Mouse (Mus musculus) thymus, postnatal 0 days (tissue): ENCODE measurements at regions not wholly inside any gene's neighbourhood (a gene's known extent, or its start where the extent isn't known, plus 50 kb on each side); places are given as distances from the start of the nearest gene placed in this dataset.

Experiments
- DNase-seq: peaks from one replicate; pipeline ENCODE4 v3.0.0-alpha.2; 2015; ENCODE audit warnings: low spot score

DNA sequence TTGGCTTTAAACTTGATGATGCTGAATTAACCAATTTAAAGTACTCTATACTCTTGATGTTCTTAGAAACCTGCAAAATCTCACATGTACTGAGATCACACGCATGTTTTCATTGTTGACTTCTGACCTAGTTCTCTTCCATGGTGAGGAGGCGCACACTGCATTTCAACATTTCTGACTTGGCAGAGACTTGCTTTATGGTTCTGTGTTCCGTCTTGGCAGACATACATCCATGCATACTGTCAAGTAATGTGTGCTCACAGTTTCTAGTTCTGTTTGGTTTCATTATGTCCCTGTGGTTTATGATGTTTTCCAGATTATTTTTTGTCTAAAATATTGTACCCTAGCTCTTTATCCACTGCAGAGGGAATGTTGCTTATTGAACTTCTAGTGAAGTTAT is 198.5 kb downstream of the Gm11077 start:
- DNase-seq = no peak

GRCm38 (mm10) chr6:140934286-140934685 is 205.2 kb downstream of the Gm11077 start:
- DNase-seq = no peak

- no peak for DNase-seq
Measured at GRCm38 (mm10) chr6:140938025-140938424, 208.9 kb downstream of the Gm11077 start.

- no peak for DNase-seq
Measured at GRCm38 (mm10) chr6:140946720-140947119, 217.6 kb downstream of the Gm11077 start.

DNA sequence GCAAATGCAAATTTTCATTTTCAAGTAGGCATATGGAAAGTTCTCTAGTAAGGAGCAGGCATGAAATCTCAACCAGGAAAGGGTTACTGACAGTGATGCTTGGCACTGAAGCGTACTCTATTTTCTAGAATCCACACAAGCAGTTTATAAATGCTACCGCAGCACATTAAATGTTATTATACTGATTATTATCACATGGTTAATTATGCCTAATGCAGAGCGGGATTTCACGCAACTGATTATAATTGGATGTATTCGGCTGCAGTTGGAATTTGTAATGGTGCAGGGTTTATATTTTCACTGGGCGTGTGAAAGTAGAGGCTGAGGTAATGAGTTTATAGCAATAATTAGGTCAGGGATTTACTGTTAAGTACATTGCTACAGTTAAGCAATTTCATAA is 221.4 kb downstream of the Gm11077 start:
- DNase-seq = no peak

DNA sequence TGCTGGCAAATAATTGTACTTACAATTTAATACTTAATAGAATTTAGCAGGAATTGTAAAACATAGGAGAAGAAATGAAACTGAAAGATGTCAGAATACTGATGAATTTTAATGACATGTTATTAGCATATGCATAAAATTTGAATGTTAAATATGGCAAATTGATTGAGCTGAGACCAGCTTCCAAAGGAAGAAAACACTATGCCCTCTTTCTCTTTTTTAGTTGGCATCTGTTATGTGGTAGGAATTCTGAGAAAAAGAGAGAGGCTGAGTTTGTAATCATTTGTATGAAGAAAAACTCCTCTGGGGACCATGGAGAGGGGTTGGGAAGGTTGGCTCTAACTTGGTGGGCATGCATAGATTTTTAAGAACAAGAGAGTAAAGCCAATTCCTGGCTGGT is 224.2 kb downstream of the Gm11077 start:
- DNase-seq = no peak

DNA sequence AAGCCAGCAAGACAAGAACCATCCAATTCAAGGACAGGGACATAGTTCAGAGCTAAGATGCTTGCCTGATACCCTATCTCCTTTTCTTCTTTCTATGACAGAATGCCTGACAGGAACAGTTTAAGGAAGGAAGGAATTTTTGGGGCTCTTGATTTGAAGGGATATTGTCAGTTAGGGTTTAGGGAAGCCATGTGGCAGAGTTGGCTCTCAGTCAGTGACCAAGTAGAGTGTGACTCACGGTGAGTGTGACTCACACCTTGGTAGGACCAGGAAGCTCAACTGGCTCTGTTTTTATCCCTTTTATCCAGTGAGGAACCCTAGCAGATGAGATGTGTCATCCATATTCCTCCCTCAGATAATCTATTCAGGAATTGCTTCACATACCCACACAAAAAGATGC is 224.6 kb downstream of the Gm11077 start:
- no peak for DNase-seq

DNA sequence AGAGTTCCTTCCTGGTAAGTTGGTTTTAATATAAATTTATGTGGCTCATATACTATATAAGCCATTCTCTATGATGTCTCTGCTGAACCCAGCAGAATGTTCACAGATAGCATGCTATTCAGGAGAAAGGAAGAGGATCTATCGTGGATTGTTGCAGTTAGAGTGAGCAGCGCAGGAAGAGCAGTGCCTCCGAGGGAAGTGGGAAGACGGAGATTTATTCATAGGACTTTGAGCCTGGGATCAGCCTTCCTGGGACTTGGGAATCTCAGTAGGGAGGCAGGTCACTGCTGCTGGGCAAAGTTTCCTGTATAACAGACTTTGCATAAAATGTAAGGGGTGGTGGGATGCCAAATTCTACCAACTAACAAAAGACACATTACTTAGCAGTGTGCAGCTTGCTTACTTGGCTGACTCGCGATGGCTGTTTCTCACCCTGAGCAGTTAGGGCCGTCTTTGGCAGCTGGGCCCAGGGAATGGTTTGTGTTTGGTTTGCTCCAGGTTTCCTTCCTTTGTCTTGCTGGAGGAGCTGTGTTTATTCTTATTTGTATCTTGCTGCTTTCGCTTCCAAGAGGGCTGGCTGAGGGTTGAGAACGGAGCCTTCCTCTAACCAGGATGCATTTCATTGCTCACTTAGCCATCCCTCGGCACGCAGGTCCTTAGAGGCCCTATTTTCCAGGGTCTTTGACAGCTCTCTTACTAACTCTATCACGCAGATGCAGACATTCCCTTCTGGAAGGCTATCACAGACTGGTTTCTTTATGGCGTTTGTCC is 226.9 kb downstream of the Gm11077 start:
- DNase-seq = no peak

GRCm38 (mm10) chr6:140956522-140956863 is 227.4 kb downstream of the Gm11077 start:
- no peak for DNase-seq

DNA sequence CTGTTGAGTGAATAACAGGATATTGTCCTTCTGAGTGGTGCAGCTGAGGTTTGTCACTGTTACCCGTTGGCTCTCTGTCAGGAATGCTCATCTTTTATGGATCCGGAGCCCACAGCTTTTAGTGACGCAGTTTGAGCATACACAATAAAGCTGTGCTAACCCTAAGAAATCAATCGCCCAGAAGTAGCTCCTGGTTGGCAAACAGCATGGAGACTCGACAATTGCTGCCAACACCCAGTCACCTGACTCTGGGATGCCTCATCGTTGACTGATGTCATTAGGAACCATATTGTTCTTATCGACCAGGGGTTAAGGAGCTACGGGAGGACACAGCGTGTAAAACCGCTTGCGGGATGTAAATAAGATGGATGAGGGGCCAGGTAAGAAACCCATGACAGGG is 232.9 kb downstream of the Gm11077 start:
- no peak for DNase-seq

- DNase-seq = no peak
Measured at GRCm38 (mm10) chr6:140962563-140962962, 233.5 kb downstream of the Gm11077 start.

DNA sequence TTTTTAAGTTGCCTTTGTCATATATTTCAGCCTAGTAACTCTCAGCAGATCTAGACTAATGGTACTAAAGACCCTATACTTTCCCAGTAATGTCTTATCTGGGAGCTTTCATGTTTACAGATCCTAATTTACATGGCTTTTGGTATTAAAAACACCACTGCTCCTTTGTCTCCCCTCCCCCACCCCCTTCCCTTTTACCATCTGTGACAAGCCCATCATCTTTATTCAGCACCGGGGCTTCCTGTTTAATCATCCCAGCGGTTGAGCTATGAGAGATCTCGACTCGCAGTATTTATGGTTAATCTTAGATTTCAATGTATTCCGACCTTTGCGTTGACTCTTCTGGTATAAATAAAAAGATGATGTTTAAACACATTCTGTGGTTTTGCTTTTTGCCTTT is 244.6 kb downstream of the Gm11077 start:
- no peak for DNase-seq

DNA sequence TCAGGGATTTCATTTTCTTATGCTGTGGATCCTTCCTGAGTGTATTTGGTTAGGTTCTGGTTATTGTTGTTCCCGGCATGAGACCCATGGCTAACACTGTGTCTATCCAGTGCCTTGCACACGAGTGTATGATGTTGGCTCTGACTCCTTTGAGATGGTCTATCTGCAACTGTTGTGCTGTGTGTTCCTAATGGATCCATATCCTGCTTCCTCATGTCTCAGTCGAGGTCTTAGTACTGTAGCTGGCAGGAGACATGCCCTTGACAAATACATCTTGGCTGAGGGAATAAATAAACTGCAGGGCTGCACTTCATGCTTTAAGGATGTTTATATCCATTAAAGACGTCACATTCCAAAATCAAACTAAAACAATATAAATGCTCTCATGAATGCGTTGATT is 247.9 kb downstream of the Gm11077 start:
- no peak for DNase-seq

GRCm38 (mm10) chr6:140983610-140984009 is 254.5 kb downstream of the Gm11077 start:
- no peak for DNase-seq

GRCm38 (mm10) chr6:140984249-140984648 is 255.2 kb downstream of the Gm11077 start:
- no peak for DNase-seq

DNA sequence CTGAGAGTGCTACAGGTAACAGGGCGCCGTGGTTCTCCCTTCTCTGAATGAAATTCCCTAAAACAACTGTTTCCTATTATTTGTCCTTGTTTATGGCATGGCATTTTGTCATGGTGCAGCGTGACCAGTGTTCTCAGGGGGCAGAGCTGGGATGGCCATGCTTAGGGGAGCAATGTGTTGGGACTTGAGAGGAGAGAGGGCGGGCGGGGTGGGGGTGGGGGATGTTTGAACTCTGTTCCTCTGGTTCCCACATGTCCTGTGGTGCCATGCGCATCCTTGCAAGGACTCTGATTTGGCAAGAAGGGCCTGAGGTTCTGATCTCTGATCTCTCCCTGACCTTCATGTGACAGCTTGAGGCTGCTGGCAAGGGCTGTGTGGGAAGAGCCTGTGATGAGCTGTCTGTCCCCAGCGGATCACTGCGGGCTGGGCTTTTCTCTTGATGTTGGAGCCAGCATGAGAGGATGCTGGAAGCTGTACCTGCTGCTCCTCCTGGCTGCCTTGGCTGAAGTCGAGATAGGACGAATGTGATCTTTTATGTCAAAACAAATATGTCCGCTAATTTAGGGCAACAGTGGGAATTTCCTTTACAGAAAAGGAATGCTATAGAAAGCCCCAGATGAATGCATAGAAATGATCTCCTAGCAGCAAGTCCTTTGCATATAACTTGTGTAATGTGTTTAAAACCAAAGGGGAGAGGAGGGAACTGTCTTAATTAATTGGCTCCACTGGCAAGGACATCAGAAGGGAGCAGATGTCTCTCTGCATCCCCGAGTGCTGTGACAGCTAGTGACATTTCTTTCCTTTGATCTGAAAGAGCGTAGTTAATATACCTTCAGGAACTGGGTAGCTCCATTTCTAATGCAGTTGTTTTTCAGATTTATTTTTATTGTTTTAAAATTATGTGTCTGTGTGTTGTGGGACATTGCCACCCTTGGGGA is 255.2 kb upstream of the Pde3a start:
- DNase-seq = no peak

DNA sequence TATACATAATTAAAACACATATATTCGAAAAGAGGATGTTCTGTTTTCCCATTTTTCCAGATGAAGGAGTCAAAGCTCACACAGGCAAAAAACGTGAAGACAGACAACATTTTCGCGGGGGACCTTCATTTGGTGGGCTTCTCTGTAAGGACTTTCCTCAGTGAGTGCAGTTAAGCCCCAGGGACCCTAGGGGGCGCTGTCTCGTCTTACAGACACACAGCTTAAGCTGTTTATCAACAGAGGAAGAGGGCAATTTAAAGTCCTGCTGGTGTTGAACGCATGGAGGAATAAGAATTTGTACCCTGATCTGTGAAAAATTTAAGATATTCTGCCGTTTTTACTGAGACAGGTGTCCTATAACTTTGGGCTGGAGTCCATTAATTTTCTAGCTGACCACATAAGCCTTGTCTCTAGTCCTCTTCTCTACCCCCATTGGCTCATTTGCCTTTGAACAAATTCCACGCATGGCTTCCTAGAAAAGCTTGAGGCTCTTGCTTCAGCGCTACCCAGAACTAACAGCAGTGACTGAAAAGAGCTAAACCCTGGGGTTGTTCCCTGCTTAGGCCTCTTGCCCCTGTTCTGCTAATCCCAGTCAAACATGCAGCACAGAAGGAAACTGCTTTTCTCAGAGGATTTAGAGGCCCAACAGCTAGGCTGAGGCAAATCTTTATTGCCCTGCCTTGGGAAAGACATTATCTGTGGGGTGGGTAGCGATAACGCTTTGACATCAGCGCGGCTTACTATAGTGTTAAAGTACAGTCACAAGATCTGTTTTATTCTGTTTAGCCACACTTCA is 253.5 kb upstream of the Pde3a start:
- DNase-seq = no peak

DNA sequence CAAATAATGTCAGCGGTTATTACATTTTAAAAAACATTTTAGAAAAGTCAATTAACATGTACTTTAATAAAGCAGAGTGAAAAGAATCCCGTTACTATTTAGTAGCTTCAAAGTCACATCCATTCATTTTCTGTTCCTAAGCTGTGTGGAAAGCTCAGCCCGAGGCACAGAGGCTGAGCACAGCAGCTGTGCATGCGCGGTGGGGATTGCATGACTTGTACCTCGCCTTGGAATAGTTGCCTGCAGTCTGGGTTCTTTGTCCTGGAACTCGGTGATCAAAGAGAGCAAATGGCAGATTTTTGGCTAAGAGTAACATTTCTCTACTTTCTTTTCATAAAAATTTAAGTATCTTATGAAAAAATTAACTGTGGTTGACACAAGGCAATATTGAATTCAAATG is 251.0 kb upstream of the Pde3a start:
- DNase-seq = no peak

GRCm38 (mm10) chr6:141000552-141000951 is 248.5 kb upstream of the Pde3a start:
- no peak for DNase-seq

GRCm38 (mm10) chr6:141001306-141001705 is 247.8 kb upstream of the Pde3a start:
- no peak for DNase-seq

DNA sequence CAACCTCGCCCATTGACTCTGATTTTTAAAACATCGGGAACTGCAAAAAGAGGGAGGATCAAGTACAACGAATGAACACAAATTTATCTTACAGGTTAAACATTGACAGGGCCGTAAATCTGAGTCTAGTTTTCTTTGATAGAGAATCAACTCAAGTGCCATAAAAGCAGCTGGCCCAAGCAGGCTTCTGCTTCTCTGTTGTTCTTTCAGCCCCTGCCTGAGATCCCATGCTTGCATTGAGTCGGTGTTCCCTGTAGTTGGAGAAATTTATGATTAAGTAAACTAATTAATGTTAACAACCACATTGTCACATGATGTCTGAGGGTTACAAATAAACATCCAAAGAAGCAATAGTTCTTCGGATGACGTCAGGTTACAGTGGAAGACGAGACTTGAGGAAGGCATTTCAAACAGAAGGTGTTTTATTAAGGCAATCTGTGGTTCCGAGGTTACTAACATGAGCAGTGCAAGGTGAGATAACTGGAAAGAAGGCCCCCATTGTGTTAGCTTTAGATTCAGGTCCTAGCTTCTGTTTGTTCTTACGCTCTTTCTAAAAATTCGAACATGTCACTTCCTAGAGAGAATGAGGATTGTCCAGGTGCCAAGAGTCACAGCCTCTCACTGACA is 233.9 kb upstream of the Pde3a start:
- DNase-seq = no peak
